Mouse (Mus musculus) midbrain, embryonic 12.5 days (tissue): Measurements from ENCODE around the gene Nudt8. TPM values are rescaled to one million over a fixed set of nuclear protein-coding genes. Genes with fewer than 3 reads are reported as not detected.

Experiments
- ATAC-seq: fragments of 200-750 bp; cut with Nextera tagmentation; 2 replicates; pipeline ENCODE4 v1.8.0; 2017; ENCODE audit warnings: low read depth, moderate TSS enrichment, moderate library complexity; ENCODE audit not compliant: low FRiP score
- H3K27ac ChIP-seq: fragments of 300-500 bp; sonication (generic); replicated peaks from 2 replicates; pipeline ENCODE4 v1.5.1; 2016; ENCODE audit warnings: mild to moderate bottlenecking
- H3K27me3 ChIP-seq: fragments of 300-500 bp; sonication (generic); 2 replicates; pipeline ENCODE4 v1.6.1; 2016; ENCODE audit warnings: mild to moderate bottlenecking
- H3K36me3 ChIP-seq: fragments of 300-500 bp; sonication (generic); 2 replicates; pipeline ENCODE4 v1.6.1; 2016
- H3K4me1 ChIP-seq: fragments of 300-500 bp; sonication (generic); 2 replicates; pipeline ENCODE4 v1.6.1; 2016
- H3K4me2 ChIP-seq: fragments of 300-500 bp; sonication (generic); replicated peaks from 2 replicates; pipeline ENCODE4 v1.6.1; 2016; ENCODE audit warnings: mild to moderate bottlenecking, moderate library complexity
- H3K4me3 ChIP-seq: fragments of 300-500 bp; sonication (generic); 2 replicates; pipeline ENCODE4 v1.5.1; 2016; ENCODE audit warnings: mild to moderate bottlenecking
- H3K9ac ChIP-seq: fragments of 300-500 bp; sonication (generic); replicated peaks from 2 replicates; pipeline ENCODE4 v1.6.1; 2016; ENCODE audit warnings: mild to moderate bottlenecking, moderate library complexity
- H3K9me3 ChIP-seq: fragments of 300-500 bp; sonication (generic); 2 replicates; pipeline ENCODE4 v1.6.1; 2016; ENCODE audit warnings: mild to moderate bottlenecking
- WGBS: fragments of 180-500 bp; shearing (Covaris S2); methylation state at CpG from one replicate; pipeline ENCODE4 v1.1.7; 2016; 5-methylcytosine and 5-hydroxymethylcytosine counted together
- polyA plus RNA-seq: library from polyadenylated mRNA; unstranded; fragments of >200 nt; fragmentation: Nextera tagmentation; extraction: Ambion mirVana; gene quantifications from 2 replicates; pipeline ENCODE4 v1.2.1, GENCODE M21; 2016

Gene Nudt8
- polyA plus RNA-seq, 1 experiment from 2014 or later = 15.6 TPM

DNA sequence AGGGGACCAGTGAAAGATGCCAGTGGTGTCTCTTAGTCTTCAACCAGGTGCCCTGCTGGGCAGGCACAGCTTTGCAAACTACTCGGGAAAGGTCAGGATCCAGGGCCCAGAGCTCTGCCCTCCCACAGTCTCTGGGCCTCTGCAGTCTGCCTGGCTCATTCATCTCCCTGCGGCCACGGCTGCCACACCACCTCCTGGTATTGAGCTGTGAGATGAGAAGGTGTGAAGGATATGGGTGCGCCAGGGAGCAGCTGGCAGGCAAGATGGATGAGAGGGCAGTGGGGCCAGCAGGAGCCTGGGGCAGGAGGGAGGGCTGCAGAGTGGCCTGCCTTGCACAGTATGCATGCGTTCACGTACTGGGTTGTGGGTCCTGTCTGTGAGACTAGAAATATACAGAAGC lies 9.6 kb upstream of the Nudt8 start:
- WGBS = 72% methylated on average over 6 of the region's 6 CpGs
- no peaks in the 10 kb centered on the region for H3K9me3 ChIP-seq
- no peaks in the 10 kb centered on the region for H3K27me3 ChIP-seq
- no peak overlapping the region for H3K27ac ChIP-seq
- no peak for ATAC-seq
- H3K4me3 ChIP-seq = no peak overlapping the region
- H3K36me3 ChIP-seq = no peaks in the 10 kb centered on the region
- H3K4me2 ChIP-seq = no peak overlapping the region
- peaks cover 6% of the 10 kb centered on the region; the same call in 1 of the 2 replicates for H3K4me1 ChIP-seq
- no peak overlapping the region for H3K9ac ChIP-seq

DNA sequence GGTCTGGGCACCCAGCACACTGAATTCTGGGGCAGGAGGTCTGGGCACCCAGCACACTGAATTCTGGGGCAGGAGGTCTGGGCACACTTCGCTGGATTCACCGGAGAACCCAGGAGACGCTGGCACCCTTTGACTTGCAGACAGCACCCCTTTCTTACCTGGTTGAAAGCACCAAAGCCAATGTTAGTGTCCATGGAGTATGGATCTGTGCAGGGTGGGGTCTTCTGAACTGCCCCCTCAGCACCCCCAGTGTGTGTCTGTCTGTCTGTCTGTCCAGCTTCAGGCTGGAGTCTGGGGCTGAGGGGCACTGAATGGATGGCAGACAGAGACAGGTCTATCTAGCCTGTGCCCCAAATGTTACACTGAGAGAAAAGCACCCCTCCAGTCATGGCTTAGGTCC lies 8.8 kb upstream of the Nudt8 start:
- Histone ChIP-seq H3K4me3 (no peak overlapping the region), H3K36me3 (no peaks in the 10 kb centered on the region), H3K9ac (no peak overlapping the region), H3K9me3 (no peaks in the 10 kb centered on the region), H3K4me1 (peaks cover 2% of the 10 kb centered on the region; the same call in 1 of the 2 replicates), H3K4me2 (no peak overlapping the region), H3K27ac (no peak overlapping the region), H3K27me3 (no peaks in the 10 kb centered on the region)
- ATAC-seq = no peak
- WGBS = 95% methylated on average over 3 of the region's 3 CpGs

DNA sequence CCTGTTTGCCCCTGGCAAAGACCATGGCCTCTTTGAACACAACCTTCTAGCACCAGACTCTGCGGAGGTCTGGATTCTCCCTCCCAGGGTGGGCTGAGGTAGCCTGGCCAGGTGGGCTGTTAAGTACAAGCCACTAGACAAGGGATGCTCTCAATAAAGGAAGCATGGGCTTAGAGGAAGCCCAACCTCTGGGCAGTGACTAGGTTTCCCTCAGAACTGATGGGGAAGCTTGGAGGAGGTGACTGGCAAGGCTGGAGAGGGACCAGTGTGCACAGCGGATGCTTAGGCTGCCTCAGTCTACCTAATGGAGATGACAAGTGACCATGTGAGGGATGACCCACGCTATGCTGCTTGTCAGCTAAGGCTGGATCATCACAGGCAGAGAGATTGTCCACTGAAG lies 8.4 kb upstream of the Nudt8 start:
- H3K36me3 ChIP-seq = no peaks in the 10 kb centered on the region
- H3K9me3 ChIP-seq = no peaks in the 10 kb centered on the region
- no peak for ATAC-seq
- H3K4me3 ChIP-seq = no peak overlapping the region
- no peak overlapping the region for H3K4me2 ChIP-seq
- no peak overlapping the region for H3K27ac ChIP-seq
- no peak overlapping the region for H3K9ac ChIP-seq
- no peaks in the 10 kb centered on the region for H3K4me1 ChIP-seq
- no peaks in the 10 kb centered on the region for H3K27me3 ChIP-seq
- WGBS = 94% methylated on average over 3 of the region's 3 CpGs

DNA sequence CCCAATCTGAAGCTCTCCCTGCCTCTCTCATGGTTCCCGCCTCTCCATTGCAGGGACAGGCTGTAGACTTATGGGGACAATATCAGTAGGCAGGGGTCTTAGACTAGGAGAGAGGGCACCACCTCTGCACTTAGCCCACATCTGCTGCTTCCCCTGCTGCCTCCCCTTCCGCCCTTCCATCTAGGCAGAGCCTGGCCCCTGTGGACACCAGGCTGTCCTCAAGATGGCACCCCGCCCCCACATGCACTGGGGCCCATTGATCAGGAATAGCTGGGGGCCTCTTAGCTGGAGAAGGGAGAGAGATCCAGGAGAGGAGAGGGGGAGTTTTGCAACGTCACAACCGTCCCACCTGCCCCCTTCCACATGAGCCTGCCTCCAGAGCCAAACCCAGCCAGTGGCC lies 8.0 kb upstream of the Nudt8 start, which contains the start of gene Tbx10:
Tbx10 (plus strand) TSS at position 337 of the 400 bp plus-strand sequence.
- WGBS = 65% methylated on average over 5 of the region's 5 CpGs
- H3K9ac ChIP-seq = no peak within 1 kb of the TSS
- no peak within 1 kb of the TSS for H3K27ac ChIP-seq
- no peak within 1 kb of the TSS for H3K4me3 ChIP-seq
- no peak for ATAC-seq
- no peaks in the 10 kb centered on the region for H3K4me1 ChIP-seq
- no peaks in the 10 kb centered on the region for H3K9me3 ChIP-seq
- H3K4me2 ChIP-seq = no peak within 1 kb of the TSS
- H3K36me3 ChIP-seq = no peaks in the 10 kb centered on the region
- no peaks in the 10 kb centered on the region for H3K27me3 ChIP-seq

DNA sequence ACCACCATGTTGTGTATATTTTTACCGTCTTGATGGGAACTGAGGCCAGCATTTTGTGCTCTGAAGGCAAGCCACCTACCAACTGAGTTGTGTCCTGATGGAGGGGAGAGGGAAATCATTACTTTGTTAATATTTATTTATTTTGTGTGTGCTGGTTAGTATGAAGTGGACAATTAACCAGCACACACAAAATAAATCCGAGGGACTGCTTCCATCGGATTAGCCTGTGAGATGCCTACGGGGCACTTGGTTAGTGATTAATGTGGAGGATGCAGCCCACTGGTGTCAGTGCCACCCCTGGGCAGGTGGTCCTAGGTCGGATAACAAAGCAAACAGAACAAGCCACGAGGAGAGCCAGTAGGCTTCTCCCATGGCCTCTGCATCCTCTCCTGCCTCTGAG lies 5.4 kb upstream of the Nudt8 start:
- Histone ChIP-seq H3K27ac (no peak overlapping the region), H3K36me3 (no peaks in the 10 kb centered on the region), H3K27me3 (peaks cover 8% of the 10 kb centered on the region; the same call in 1 of the 2 replicates), H3K9me3 (no peaks in the 10 kb centered on the region), H3K9ac (no peak overlapping the region), H3K4me3 (no peak overlapping the region), H3K4me2 (no peak overlapping the region), H3K4me1 (peaks cover 5% of the 10 kb centered on the region)
- 77% methylated on average over 6 of the region's 6 CpGs for WGBS
- ATAC-seq = no peak

DNA sequence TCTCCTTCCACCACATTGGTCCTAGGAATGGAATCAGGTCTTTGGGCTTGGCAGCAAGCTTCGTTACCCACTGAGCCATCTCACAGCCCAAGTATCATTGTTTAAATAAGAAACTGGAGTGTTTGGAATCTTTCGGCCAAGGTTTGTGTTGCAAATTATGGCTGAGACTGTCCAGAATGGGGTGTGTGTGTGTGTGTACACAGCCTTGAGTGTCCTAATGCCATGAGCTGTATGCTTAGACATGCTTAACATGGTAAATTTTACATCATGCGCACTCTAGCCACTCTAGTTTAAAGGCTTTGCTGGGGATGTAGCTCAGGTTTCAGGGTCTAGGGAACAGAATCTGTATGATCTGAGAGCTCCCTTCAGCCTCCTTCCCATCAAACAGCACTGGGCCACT lies 4.9 kb upstream of the Nudt8 start:
- no peaks in the 10 kb centered on the region for H3K9me3 ChIP-seq
- no peak overlapping the region for H3K9ac ChIP-seq
- 93% methylated on average over 3 of the region's 3 CpGs for WGBS
- H3K4me1 ChIP-seq = peaks cover 5% of the 10 kb centered on the region
- no peaks in the 10 kb centered on the region for H3K36me3 ChIP-seq
- H3K27me3 ChIP-seq = peaks cover 8% of the 10 kb centered on the region; the same call in 1 of the 2 replicates
- H3K27ac ChIP-seq = no peak overlapping the region
- no peak overlapping the region for H3K4me3 ChIP-seq
- no peak for ATAC-seq
- no peak overlapping the region for H3K4me2 ChIP-seq

DNA sequence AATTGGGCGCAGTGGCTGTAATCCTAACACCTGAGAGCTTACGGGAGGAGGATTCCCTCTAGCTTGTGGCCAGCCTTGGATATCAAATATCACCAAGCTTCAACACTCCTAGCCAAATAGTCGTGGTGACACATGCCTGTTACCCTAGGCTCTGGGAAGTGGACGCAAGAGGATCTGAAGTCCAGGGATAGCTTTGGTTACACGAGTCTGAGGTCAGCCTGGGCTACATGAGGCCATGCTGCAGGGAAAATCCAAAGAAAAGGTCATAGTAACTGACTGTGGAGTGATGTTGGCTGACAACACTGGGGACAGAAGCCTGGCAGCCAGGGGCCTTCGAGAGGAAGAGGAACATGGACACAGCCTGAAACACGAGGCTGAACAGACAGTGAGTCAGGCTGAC lies 4.3 kb upstream of the Nudt8 start:
- Histone ChIP-seq H3K27ac (no peak overlapping the region), H3K9ac (no peak overlapping the region), H3K4me1 (peaks cover 9% of the 10 kb centered on the region)

DNA sequence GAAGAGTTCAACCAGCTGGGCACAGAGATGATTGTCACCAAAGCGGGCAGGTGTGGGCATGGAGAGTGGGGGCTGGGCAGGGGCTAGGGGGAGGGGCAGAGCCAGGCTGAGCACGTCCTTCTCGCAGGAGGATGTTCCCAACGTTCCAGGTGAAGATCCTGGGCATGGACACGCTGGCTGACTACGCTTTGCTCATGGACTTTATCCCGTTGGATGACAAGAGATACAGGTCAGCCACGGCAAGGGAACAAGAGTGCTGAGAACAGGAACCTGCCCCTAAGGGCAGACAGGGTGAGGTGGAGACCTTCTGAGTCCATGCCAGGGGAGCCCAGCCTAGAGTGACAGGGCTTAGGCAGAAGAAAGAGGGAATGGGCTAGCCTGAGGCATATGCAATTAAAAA lies 3.6 kb upstream of the Nudt8 start:
- WGBS = 82% methylated on average over 8 of the region's 8 CpGs
- H3K4me3 ChIP-seq = no peak overlapping the region
- H3K27ac ChIP-seq = no peak overlapping the region
- no peak overlapping the region for H3K4me2 ChIP-seq
- ATAC-seq = no peak
- no peaks in the 10 kb centered on the region for H3K36me3 ChIP-seq
- peaks cover 15% of the 10 kb centered on the region for H3K4me1 ChIP-seq
- no peak overlapping the region for H3K9ac ChIP-seq
- H3K9me3 ChIP-seq = no peaks in the 10 kb centered on the region
- H3K27me3 ChIP-seq = peaks cover 11% of the 10 kb centered on the region; the same call in 1 of the 2 replicates

More for the DNA sequence above, 4.3 kb upstream of the Nudt8 start:
- Histone ChIP-seq H3K4me2 (no peak overlapping the region), H3K9me3 (no peaks in the 10 kb centered on the region), H3K27me3 (peaks cover 8% of the 10 kb centered on the region; the same call in 1 of the 2 replicates), H3K4me3 (no peak overlapping the region), H3K36me3 (no peaks in the 10 kb centered on the region)
- ATAC-seq = no peak
- 84% methylated on average over 7 of the region's 7 CpGs for WGBS

DNA sequence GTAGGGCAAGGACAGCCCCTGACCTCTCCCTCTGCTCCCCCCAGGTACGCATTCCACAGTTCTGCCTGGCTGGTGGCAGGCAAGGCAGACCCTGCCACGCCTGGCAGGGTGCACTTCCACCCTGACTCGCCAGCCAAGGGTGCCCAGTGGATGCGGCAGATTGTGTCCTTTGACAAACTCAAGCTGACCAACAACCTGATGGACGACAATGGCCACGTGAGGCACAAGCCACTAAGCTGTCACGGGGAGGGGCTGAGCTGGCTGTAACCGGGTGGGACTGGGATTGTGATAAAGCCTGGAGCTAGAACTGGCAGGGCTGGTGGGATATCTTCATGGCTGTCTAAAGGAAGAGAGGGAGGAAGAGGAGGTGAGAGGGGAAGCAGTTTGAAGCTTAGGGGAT lies 3.1 kb upstream of the Nudt8 start:
- H3K4me3 ChIP-seq = no peak overlapping the region
- no peak overlapping the region for H3K4me2 ChIP-seq
- peaks cover 12% of the 10 kb centered on the region; the same call in 1 of the 2 replicates for H3K27me3 ChIP-seq
- H3K36me3 ChIP-seq = no peaks in the 10 kb centered on the region
- 72% methylated on average over 8 of the region's 8 CpGs for WGBS
- ATAC-seq = no peak
- no peak overlapping the region for H3K27ac ChIP-seq
- H3K9ac ChIP-seq = no peak overlapping the region
- peaks cover 15% of the 10 kb centered on the region for H3K4me1 ChIP-seq
- no peaks in the 10 kb centered on the region for H3K9me3 ChIP-seq

DNA sequence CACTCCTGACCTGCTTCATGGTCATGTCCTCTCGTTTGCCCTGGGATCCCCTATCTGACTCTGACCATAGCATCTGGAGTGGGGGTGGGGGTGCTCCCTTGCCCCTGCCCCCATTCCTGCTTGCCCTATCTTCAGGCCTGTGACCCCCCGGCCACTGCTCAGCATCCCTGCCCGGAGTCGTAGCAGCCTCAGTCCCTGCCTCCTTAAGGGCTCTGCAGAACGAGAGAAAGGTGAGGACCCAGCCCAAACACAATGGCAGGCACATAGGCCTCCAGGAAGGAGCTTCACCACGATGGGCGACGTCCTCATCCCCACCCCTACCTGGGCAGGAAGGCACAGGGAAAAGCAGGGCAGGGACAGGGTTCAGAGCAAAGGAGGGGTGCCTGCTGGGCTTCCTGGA lies 2.0 kb upstream of the Nudt8 start:
- no peak overlapping the region for H3K4me3 ChIP-seq
- no peaks in the 10 kb centered on the region for H3K36me3 ChIP-seq
- no peak overlapping the region for H3K9ac ChIP-seq
- H3K4me1 ChIP-seq = peaks cover 15% of the 10 kb centered on the region
- no peak overlapping the region for H3K27ac ChIP-seq
- H3K4me2 ChIP-seq = no peak overlapping the region
- no peak for ATAC-seq
- no peaks in the 10 kb centered on the region for H3K9me3 ChIP-seq
- WGBS = 81% methylated on average over 8 of the region's 8 CpGs
- peaks cover 16% of the 10 kb centered on the region; the same call in 1 of the 2 replicates for H3K27me3 ChIP-seq

DNA sequence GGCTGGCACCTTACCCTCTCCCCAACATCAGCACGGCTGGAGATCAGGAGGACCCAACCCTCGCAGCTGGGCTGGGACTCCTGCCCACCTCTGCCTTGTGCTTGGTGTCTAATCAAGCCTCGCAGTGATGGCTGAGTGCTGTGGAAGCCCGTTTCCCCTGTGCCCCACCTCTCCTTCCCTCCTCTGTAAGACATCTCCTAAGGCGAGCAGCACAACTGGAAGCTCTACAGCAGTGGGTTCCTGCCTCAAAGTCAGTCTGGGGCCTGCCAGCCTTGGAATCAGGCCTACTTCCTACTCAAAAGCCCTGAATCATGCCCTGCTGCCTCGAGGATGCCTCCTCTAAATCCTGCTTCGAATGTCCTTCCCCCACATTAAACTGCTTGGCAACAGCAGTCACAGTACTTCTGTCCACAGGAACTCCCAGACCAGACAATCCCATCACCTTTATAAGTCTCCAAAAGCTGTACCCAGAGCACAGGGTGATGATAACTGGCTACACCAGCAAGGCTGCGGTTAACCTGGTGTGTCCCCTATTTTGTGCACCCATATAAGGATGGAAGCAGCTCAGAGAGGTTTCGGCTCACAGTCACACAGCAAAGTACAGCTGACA lies 1.2 kb upstream of the Nudt8 start:
- peaks cover 15% of the 10 kb centered on the region for H3K4me1 ChIP-seq
- no peak overlapping the region for H3K9ac ChIP-seq
- H3K4me3 ChIP-seq = peak overlapping the region; percentile 70; the same call in 1 of the 2 replicates
- H3K4me2 ChIP-seq = peak overlapping the region; percentile 84; the same call in 1 of the 2 replicates
- no peaks in the 10 kb centered on the region for H3K9me3 ChIP-seq
- WGBS = 85% methylated on average over 9 of the region's 9 CpGs
- no peak for ATAC-seq
- H3K36me3 ChIP-seq = no peaks in the 10 kb centered on the region
- H3K27me3 ChIP-seq = peaks cover 16% of the 10 kb centered on the region; the same call in 1 of the 2 replicates
- no peak overlapping the region for H3K27ac ChIP-seq

DNA sequence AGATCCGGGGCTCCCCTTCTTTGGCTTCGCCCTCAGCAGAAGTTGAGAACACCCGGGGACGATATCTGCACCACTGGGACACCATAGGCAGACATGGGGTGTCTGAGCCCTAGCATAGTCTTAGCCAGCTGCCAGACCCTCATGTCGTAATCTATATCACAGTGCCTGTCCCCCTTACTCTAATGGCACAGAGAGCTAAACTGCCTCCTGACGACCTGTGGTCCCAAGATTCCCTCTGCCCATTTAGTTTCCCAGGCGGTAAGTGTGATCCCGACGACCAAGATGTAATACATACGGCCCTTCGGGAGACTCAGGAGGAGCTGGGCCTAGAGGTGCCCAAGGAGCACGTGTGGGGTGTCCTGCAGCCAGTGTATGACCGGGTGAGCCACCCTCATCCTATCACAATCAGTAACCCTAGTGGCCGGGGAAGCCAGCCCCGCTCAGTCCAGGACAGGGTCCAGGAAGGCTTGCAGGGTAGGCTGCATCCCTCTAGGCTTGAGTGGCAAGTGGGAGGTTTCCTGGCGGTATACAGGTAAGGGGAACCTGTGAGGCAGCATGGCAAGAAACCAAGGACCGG lies 657 bp downstream of the Nudt8 start:
- ATAC-seq = peak; percentile 32
- WGBS = 17% methylated on average over 17 of the region's 17 CpGs
- peaks cover 10% of the 10 kb centered on the region for H3K36me3 ChIP-seq

More for the DNA sequence above, 657 bp downstream of the Nudt8 start:
- peak overlapping the region; percentile 84 for H3K9ac ChIP-seq
- peaks cover 15% of the 10 kb centered on the region for H3K4me1 ChIP-seq
- no peaks in the 10 kb centered on the region for H3K9me3 ChIP-seq
- peak overlapping the region; percentile 97 for H3K27ac ChIP-seq
- H3K4me3 ChIP-seq = peak overlapping the region; percentile 70
- peaks cover 16% of the 10 kb centered on the region; the same call in 1 of the 2 replicates for H3K27me3 ChIP-seq
- peak overlapping the region; percentile 84 for H3K4me2 ChIP-seq
